Mouse (Mus musculus) heart, embryonic 10.5 days (tissue): Measurements from ENCODE around the gene Sfswap. TPM values are rescaled to one million over a fixed set of nuclear protein-coding genes. Genes with fewer than 3 reads are reported as not detected.
"Not testable (repeated sequence)": the region's sequence is repeated elsewhere in the genome, so short reads cannot be mapped to it uniquely, and the experiment has no call there.

Experiments
- DNase-seq: peaks from one replicate; pipeline ENCODE4 v3.0.0-alpha.2; 2017; ENCODE audit warnings: low spot score
- H3K27ac ChIP-seq: fragments of 300-500 bp; sonication (generic); 2 replicates; pipeline ENCODE4 v1.5.1; 2016; ENCODE audit warnings: mild to moderate bottlenecking
- H3K27me3 ChIP-seq: fragments of 300-500 bp; sonication (generic); 2 replicates; pipeline ENCODE4 v1.6.1; 2016; ENCODE audit warnings: mild to moderate bottlenecking; ENCODE audit not compliant: poor library complexity, insufficient read depth, severe bottlenecking
- H3K36me3 ChIP-seq: fragments of 300-500 bp; sonication (generic); 2 replicates; pipeline ENCODE4 v1.6.1; 2016; ENCODE audit warnings: mild to moderate bottlenecking, moderate library complexity
- H3K4me1 ChIP-seq: fragments of 300-500 bp; sonication (generic); 2 replicates; pipeline ENCODE4 v1.6.1; 2016; ENCODE audit warnings: mild to moderate bottlenecking
- H3K4me3 ChIP-seq: fragments of 300-500 bp; sonication (generic); 2 replicates; pipeline ENCODE4 v1.5.1; 2016; ENCODE audit warnings: mild to moderate bottlenecking, moderate library complexity
- H3K9me3 ChIP-seq: fragments of 300-500 bp; sonication (generic); 2 replicates; pipeline ENCODE4 v1.6.1; 2016; ENCODE audit warnings: mild to moderate bottlenecking, moderate library complexity
- WGBS: fragments of 180-500 bp; shearing (Covaris S2); methylation state at CpG from one replicate; pipeline ENCODE4 v1.1.7; 2016; 5-methylcytosine and 5-hydroxymethylcytosine counted together
- polyA plus RNA-seq: library from polyadenylated mRNA; unstranded; fragments of >200 nt; fragmentation: Nextera tagmentation; extraction: Ambion mirVana; gene quantifications from 2 replicates; pipeline ENCODE4 v1.2.1, GENCODE M21; 2016

Sfswap gene
- polyA plus RNA-seq, 1 experiment from 2014 or later = 40.3 TPM

- not testable (repeated sequence) for H3K4me1 ChIP-seq, H3K4me3 ChIP-seq, H3K27me3 ChIP-seq, DNase-seq, H3K9me3 ChIP-seq, H3K27ac ChIP-seq, H3K36me3 ChIP-seq
- WGBS = 48% methylated on average over 9 of the region's 9 CpGs
Observed at GRCm38 (mm10) chr5:129620600-129620999, 119.6 kb downstream of the Sfswap start.

Other genes with a start within 250 kb of the Sfswap start
- 0.71 and 1.3 TPM in 2 replicates for gene Mmp17, start 82.9 kb downstream of the Sfswap start, polyA plus RNA-seq
- 5.0 and 5.2 TPM in 2 replicates for gene Zfp11, start 168.9 kb downstream of the Sfswap start, polyA plus RNA-seq
- not detected in 2 replicates for gene Sept14, start 207.3 kb downstream of the Sfswap start, polyA plus RNA-seq
- 162 and 176 TPM in 2 replicates for gene Mrps17, start 214.3 kb downstream of the Sfswap start, polyA plus RNA-seq
- 140 and 220 TPM in 2 replicates for gene Nipsnap2, start 223.8 kb downstream of the Sfswap start, polyA plus RNA-seq